Mouse (Mus musculus) heart, embryonic 11.5 days (tissue): ENCODE measurements around the gene Dkkl1. TPM values are rescaled to one million over a fixed set of nuclear protein-coding genes. Genes with fewer than 3 reads are reported as not detected.

ENCODE experiments used
- ATAC-seq: fragments of 200-750 bp; cut with Nextera tagmentation; replicated peaks from 2 replicates; pipeline ENCODE4 v1.8.0; 2017; ENCODE audit warnings: moderate library complexity; ENCODE audit not compliant: insufficient number of reproducible peaks, low FRiP score, low TSS enrichment
- H3K27ac ChIP-seq: fragments of 300-500 bp; sonication (generic); 2 replicates; pipeline ENCODE4 v1.5.1; 2014; ENCODE audit warnings: mild to moderate bottlenecking, low read depth, low read length
- H3K27me3 ChIP-seq: fragments of 300-500 bp; sonication (generic); 2 replicates; pipeline ENCODE4 v1.6.1; 2014; ENCODE audit warnings: mild to moderate bottlenecking, low read length, mixed read lengths; ENCODE audit not compliant: control insufficient read depth, insufficient read depth
- H3K36me3 ChIP-seq: fragments of 300-500 bp; sonication (generic); 2 replicates; pipeline ENCODE4 v1.6.1; 2014; ENCODE audit warnings: mild to moderate bottlenecking, low read length, moderate library complexity, mixed read lengths; ENCODE audit not compliant: control insufficient read depth, insufficient read depth
- H3K4me1 ChIP-seq: fragments of 300-500 bp; sonication (generic); 2 replicates; pipeline ENCODE4 v1.6.1; 2014; ENCODE audit warnings: low read length; ENCODE audit not compliant: control insufficient read depth, insufficient read depth
- H3K4me2 ChIP-seq: fragments of 300-500 bp; sonication (generic); 2 replicates; pipeline ENCODE4 v1.6.1; 2014; ENCODE audit warnings: mild to moderate bottlenecking, moderate library complexity
- H3K4me3 ChIP-seq: fragments of 300-500 bp; sonication (generic); 2 replicates; pipeline ENCODE4 v1.5.1; 2014; ENCODE audit warnings: low read depth, low read length
- H3K9ac ChIP-seq: fragments of 300-500 bp; sonication (generic); 2 replicates; pipeline ENCODE4 v1.6.1; 2014; ENCODE audit warnings: mild to moderate bottlenecking, low read depth, low read length, moderate library complexity
- H3K9me3 ChIP-seq: fragments of 300-500 bp; sonication (generic); replicated peaks from 2 replicates; pipeline ENCODE4 v1.6.1; 2016; ENCODE audit warnings: low read length; ENCODE audit not compliant: control insufficient read depth
- WGBS: fragments of 180-500 bp; shearing (Covaris S2); extraction: QIAGEN DNeasy Blood & Tissue Kit; methylation state at CpG from one replicate; pipeline ENCODE4 v1.1.7; 2014; ENCODE audit not compliant: insufficient replicate concordance; 5-methylcytosine and 5-hydroxymethylcytosine counted together
- polyA plus RNA-seq: library from polyadenylated mRNA; unstranded; fragments of >200 nt; fragmentation: Nextera tagmentation; extraction: Ambion mirVana; gene quantifications from 2 replicates; pipeline ENCODE4 v1.2.1, GENCODE M21; 2014

Dkkl1 gene
- polyA plus RNA-seq, 1 experiment from 2014 or later = 1.9 TPM

GRCm38 (mm10) chr7:45221680-45222079 lies 9.7 kb upstream of the Dkkl1 start:
- no peaks in the 10 kb centered on the region for H3K27me3 ChIP-seq
- no peaks in the 10 kb centered on the region for H3K9me3 ChIP-seq
- H3K4me3 ChIP-seq = no peak overlapping the region
- peaks cover 62% of the 10 kb centered on the region for H3K36me3 ChIP-seq
- H3K9ac ChIP-seq = no peak overlapping the region; the same call in 1 of the 2 replicates
- ATAC-seq = no peak
- 75% methylated on average over 2 of the region's 2 CpGs for WGBS
- H3K27ac ChIP-seq = no peak overlapping the region
- no peak overlapping the region for H3K4me2 ChIP-seq
- peaks cover 14% of the 10 kb centered on the region for H3K4me1 ChIP-seq

- Histone ChIP-seq H3K9ac (peak overlapping the region; percentile 99), H3K36me3 (peaks cover 32% of the 10 kb centered on the region), H3K27ac (peak overlapping the region; percentile 97), H3K27me3 (peaks cover 5% of the 10 kb centered on the region), H3K4me3 (peak overlapping the region; percentile 86), H3K4me2 (peak overlapping the region; percentile 88), H3K9me3 (no peaks in the 10 kb centered on the region), H3K4me1 (peaks cover 17% of the 10 kb centered on the region)
- peak; percentile 74 for ATAC-seq
- under 1% methylated on average over 12 of the region's 13 CpGs for WGBS
These were observed 4.7 kb upstream of the Dkkl1 start for GRCm38 (mm10) chr7:45216442-45217183.

- H3K9ac ChIP-seq = peak within 1 kb of the TSS; percentile 99
- peak; percentile 43 for ATAC-seq
- peak within 1 kb of the TSS; percentile 86 for H3K4me3 ChIP-seq
- WGBS = under 1% methylated on average over 54 of the region's 55 CpGs
- peaks cover 28% of the 10 kb centered on the region for H3K36me3 ChIP-seq
- peak within 1 kb of the TSS; percentile 97 for H3K27ac ChIP-seq
- H3K9me3 ChIP-seq = no peaks in the 10 kb centered on the region
- peaks cover 9% of the 10 kb centered on the region for H3K27me3 ChIP-seq
- H3K4me1 ChIP-seq = peaks cover 23% of the 10 kb centered on the region
- H3K4me2 ChIP-seq = peak within 1 kb of the TSS; percentile 88
These were observed 3.9 kb upstream of the Dkkl1 start, which contains the start of gene Tead2 for GRCm38 (mm10) chr7:45215673-45216441. TSS of gene Tead2 (plus strand) at chr7:45215753.

- Histone ChIP-seq H3K9ac (no peak overlapping the region), H3K27me3 (peaks cover 15% of the 10 kb centered on the region), H3K27ac (no peak overlapping the region), H3K36me3 (peaks cover 9% of the 10 kb centered on the region), H3K4me2 (no peak overlapping the region), H3K4me3 (no peak overlapping the region), H3K4me1 (peaks cover 23% of the 10 kb centered on the region), H3K9me3 (no peaks in the 10 kb centered on the region)
- no peak for ATAC-seq
- 56% methylated on average over 5 of the region's 5 CpGs for WGBS
These were observed 1.8 kb upstream of the Dkkl1 start for GRCm38 (mm10) chr7:45213708-45214107.

GRCm38 (mm10) chr7:45212356-45212755 lies 409 bp upstream of the Dkkl1 start:
- Histone ChIP-seq H3K9me3 (no peaks in the 10 kb centered on the region), H3K4me2 (no peak overlapping the region), H3K36me3 (no peaks in the 10 kb centered on the region), H3K27me3 (peaks cover 15% of the 10 kb centered on the region), H3K27ac (no peak overlapping the region), H3K9ac (no peak overlapping the region), H3K4me1 (peaks cover 16% of the 10 kb centered on the region), H3K4me3 (no peak overlapping the region)
- no peak for ATAC-seq
- WGBS = 65% methylated on average over 7 of the region's 7 CpGs

GRCm38 (mm10) chr7:45211070-45211469 lies 877 bp downstream of the Dkkl1 start:
- no peak for ATAC-seq
- H3K9ac ChIP-seq = no peak overlapping the region
- no peak overlapping the region for H3K27ac ChIP-seq
- H3K27me3 ChIP-seq = peaks cover 15% of the 10 kb centered on the region
- no peaks in the 10 kb centered on the region for H3K36me3 ChIP-seq
- H3K4me1 ChIP-seq = peaks cover 9% of the 10 kb centered on the region
- H3K9me3 ChIP-seq = no peaks in the 10 kb centered on the region
- H3K4me3 ChIP-seq = no peak overlapping the region
- peak overlapping the region; percentile 52 for H3K4me2 ChIP-seq
- WGBS = 42% methylated on average over 10 of the region's 10 CpGs

- no peak overlapping the region for H3K4me2 ChIP-seq
- ATAC-seq = no peak
- H3K4me3 ChIP-seq = no peak overlapping the region
- H3K27ac ChIP-seq = no peak overlapping the region
- 73% methylated on average over 6 of the region's 6 CpGs for WGBS
- peaks cover 9% of the 10 kb centered on the region for H3K4me1 ChIP-seq
- no peaks in the 10 kb centered on the region for H3K36me3 ChIP-seq
- peaks cover 15% of the 10 kb centered on the region for H3K27me3 ChIP-seq
- H3K9ac ChIP-seq = no peak overlapping the region
- no peaks in the 10 kb centered on the region for H3K9me3 ChIP-seq
These were observed 3.7 kb downstream of the Dkkl1 start for GRCm38 (mm10) chr7:45208260-45208659.

GRCm38 (mm10) chr7:45204380-45205143 lies 7.4 kb downstream of the Dkkl1 start, which contains the start of gene Ccdc155:
TSS of gene Ccdc155 (minus strand) at chr7:45204892.
- Histone ChIP-seq H3K36me3 (no peaks in the 10 kb centered on the region), H3K4me3 (peak within 1 kb of the TSS; percentile 43), H3K9ac (0 out of 2 replicates have a peak within 1 kb of the TSS, but pooled peaks have one; percentile 44), H3K9me3 (no peaks in the 10 kb centered on the region), H3K27me3 (0 out of 2 replicates have a peak, but pooled peaks cover 4% of the 10 kb centered on the region), H3K4me2 (peak within 1 kb of the TSS; percentile 65), H3K27ac (no peak within 1 kb of the TSS), H3K4me1 (0 out of 2 replicates have a peak, but pooled peaks cover 6% of the 10 kb centered on the region)
- 8% methylated on average over 44 of the region's 44 CpGs for WGBS
- ATAC-seq = peak; percentile 86; the same call in 1 of the 2 replicates
